Mouse (Mus musculus): ENCODE data around the gene Gfm1. TPM values are rescaled to one million over a fixed set of nuclear protein-coding genes. Genes with fewer than 3 reads are reported as not detected.
A peak's percentile ranks its signal among the peaks of the same experiment; 100 is the strongest.

Gfm1 gene
- total RNA-seq, 2 experiments from 2014 or later: 102 to 108 TPM

DNA sequence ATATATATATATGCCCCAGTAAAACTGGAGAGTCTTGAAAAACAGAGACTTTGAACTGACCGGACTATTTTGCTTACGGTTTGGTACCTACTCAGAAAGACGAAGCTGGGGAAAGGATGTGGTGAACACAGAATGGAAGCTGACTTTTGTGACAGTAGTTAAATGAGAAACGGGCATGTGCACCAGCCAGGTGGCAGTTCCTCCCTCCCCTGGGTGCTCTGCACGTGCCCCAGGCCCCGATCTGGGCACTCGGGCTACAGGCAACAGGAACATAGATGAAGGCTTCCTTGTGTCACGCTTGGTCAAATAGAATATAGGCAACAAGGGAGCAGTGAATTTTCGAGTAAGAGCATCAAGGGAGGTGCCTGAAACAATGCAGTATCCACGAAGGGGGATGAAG lies 66.4 kb downstream of the Gfm1 start:
- DNase-seq: no peak

DNA sequence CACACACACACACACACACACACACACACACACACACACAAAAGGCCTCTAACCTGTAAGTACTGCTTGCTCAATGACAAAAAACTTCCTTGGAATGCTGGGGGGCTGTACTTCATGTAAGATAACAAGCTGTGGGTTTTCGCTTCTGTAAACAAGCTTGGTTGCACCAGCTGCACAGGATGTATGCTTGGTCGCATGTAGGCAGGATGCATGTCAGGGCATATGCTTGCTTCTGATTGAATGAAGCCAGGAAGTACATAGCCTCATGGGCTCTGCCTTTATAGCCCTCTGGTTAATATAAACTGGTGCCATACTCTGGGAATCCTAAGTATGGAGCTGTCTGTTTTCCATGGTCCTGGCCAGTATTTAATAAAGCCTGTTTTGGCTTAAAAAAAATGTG lies 68.1 kb downstream of the Gfm1 start:
- no peak for DNase-seq

DNA sequence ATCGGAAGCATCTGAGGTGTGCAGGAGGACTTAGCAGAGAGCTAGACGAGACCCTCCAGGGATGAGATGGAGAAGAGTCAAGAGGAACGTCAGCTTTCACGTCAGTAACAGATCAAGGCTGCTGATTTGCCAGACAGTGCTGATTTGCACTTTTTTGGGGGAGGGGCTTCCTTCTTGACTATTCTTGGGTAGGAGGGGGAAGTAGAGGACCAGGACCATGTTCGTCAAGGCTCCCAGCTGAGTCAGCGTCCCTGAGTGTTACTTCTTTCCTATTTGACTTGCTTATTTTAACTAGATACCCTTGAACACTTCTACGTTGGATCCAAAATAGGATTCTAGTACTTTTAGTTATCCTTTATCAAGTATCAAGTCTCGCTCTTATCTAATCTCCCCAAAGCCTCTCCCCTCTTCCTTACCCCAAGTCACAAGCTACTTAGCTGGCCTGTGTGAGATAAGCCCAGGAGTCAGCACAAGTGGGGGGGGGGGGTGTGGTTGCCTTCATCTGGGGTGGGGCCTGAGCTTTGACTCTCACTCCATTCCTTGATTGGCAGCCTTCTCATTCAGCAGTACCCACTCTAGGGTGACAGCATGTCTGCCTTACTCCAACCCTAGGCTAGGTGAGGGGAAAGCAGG lies 69.0 kb downstream of the Gfm1 start:
- no peak for DNase-seq

DNA sequence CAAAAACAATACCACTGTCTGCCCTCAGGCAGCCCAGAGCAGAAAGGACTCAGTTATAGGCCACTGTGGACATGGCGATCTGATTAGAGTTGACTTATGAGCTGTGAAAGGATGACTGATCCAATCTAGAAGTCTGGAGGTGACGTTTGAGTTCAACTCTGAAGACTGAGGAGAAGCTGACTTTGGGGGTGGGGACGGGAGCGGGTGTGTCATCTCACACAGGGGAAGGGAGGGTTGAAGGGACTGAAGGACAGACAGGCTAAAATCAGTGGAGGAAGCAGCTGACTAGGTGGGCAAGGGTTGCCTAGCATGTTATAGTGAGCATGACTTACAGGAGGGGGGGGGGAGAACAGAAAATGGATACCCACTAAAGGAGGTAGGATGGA lies 69.5 kb downstream of the Gfm1 start:
- no peak for DNase-seq

DNA sequence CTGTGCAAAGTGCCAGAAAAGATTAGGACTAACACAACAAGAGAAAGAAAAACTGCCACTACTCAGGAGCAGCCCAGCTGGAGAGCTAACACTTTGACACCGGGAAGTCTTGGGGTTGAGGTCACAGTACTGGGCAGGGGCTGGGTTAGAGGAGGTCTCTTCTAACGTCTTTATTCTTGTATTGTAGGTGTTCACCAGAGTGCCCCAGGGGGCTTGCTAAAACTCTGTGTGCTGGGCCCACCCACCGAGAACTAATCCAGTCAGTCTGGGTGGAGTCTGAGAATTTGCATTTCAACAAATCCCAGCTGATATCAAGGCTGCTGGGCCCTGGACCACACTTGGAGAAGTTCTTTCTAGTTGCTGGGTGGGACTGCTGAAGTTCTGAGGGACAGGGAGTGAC lies 74.0 kb downstream of the Gfm1 start:
- DNase-seq: no peak

DNA sequence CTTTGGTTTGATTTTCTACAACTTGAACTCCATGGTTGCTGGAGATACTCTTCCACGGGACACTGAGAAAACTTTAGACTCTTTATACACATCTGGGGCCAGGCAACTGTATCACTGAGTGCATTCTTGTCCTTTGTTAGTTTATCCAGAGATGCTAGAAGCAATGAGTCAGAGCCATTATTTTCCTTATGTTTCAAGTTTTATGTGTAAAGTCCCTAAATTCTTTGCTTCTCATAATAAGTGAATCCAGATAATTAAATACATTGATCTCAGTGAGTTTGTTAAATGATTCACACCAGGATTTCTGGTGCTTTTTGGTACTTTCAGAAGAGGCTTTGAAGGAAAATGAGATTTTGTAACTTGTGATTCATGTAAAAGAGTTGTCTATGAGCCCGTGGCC lies 75.4 kb downstream of the Gfm1 start:
- no peak for DNase-seq

DNA sequence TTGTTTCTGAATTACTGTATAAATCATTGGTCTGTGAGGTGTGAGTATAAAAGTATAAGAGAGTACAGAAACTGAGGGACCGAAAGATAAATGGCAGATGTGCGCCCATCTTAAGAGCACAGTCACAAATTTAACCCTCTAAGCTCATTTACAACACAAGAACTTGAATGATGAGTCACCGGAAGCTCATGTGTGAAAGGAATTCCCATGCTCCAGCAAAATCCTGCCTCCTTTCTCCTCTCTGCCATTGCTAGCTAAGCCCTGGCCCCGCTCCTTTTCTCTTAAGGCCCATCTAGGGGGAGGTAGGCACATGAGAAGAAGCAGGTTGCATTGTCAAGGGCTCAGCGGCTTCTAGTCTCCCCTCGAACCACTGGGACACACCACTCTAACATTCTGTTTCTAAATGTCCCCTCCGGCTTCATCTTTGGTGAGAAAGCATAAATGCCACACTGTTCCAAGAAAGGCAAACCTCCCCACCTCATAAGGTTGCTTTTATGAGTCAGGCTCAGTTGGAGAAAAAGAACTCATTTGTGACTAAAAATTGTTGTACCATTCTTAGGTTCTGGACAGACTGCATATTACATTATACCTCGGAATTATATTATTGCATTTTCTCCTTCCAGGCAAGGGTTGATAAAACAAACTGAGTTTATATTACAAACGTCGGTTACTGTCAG lies 78.5 kb downstream of the Gfm1 start:
- no peak for DNase-seq

DNA sequence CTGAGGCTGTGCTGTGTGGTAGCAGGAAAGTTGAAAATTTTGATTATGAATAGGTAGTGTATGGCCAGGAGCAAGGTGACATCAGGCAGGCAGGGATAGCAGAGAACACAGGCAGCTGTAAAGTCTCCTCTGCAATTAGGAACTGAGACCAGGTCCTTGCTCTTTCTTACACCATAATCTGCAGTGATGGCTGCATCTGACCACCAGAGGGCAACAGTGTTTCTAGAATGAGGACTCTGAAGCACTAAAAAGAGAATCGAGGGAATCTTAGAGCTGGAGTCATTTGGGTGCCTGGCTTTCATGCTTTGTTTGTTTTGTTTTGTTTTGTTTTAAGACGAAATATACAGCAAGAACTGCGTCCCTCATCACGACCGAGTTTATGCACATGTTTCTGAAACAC lies 82.9 kb downstream of the Gfm1 start:
- DNase-seq: peak; percentile 79 to 80

DNA sequence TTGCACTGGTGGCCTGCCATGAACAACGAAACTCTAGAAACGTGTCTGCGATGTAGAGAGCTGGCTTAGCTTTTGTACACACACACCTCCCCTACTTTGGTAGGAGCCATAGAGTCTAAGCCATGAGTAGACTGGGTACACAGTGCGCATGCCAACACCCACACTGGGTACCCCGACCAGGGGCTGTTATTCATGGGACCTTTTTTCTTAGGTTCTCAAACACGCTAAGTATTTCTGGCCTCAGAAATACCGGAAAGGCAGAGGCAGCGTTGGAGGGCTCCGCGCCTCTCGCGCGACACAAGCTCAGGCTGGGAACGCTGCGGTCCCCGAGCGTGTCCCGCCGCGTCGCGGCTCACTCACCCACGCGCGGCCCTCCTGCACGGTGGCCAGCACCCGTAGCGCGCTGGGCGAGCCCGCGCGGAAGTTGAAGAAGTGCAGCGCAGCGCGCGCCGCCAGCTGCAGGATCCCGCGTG lies 84.9 kb downstream of the Gfm1 start:
- peak in 1 of 2 experiments; percentile 26 for DNase-seq

DNA sequence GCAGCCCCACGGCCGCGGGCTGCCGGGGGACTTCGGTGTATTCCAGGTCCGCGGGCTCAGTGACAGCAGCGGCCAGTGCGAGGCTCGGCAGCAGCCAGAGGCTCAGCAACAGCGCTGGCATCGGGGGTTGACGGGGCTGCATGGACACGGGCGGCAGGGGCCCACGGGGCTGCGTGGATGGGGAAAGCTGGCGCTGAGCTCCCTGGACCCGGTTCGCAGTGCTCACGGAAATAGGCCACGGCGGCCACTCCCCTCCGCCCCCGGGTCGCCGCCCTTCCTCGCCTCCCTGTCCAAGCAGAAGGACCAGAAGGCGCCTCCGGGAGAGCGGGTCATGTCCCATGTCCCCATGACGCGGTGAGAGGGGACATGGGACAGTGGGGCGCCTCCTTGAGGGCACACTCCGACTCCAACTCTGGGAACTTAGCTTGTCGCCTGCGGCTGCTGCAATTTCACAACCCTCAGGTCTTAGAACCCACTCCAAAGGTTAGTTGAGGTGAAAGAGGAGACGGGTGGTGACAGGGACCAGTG lies 85.4 kb downstream of the Gfm1 start, which contains the start of gene Rarres1:
Gene Rarres1 (minus strand): TSS at position 250 of the 528 bp plus-strand sequence.
- DNase-seq: peak; percentile 27 to 44

DNA sequence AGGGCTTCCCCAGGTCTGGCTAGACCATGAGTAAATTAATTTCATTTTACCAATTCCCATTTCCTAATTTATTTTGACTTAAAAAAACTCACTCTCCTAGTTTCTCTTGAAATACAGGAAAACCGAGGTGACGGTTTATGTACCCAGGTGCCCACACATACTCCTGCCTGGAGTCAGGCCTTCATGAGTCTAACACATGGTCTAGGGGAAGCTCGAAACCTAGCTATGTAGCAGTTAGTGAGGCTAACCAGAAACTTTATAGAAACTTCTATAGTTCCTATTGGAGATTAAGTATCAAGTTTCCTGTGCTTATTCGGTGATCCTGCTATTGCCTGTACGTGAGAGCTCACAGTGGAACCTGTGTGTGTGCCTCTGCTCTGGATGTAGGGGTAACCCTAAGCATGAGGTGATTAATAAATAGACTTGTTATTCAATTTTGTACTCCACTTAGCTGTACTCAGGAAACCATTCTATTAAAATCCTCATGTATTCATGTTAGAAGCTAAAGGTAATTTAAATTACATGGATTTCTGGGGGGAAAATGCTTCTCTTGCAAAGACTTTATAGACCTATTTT lies 90.8 kb downstream of the Gfm1 start:
- no peak for DNase-seq

DNA sequence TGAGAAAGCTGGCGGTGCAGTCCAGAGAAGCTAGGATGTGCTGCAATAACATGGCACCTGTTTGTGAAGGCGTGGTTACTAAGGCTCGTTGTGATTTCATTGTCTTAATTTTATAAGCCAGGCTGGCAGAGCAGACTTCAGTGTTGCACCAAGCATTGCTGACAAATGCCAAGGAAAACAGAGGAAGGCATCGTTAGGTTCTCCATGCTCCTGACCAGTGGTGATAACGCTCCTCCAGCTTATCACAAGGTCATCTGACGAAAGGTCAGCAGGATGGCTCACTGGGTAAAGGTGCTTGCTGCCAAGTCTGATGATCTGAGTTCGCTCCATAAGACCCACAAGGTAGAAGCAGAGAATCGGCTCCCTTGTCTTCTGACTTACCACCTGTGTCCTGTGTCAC lies 92.8 kb downstream of the Gfm1 start:
- DNase-seq: peak; percentile 10 to 19

DNA sequence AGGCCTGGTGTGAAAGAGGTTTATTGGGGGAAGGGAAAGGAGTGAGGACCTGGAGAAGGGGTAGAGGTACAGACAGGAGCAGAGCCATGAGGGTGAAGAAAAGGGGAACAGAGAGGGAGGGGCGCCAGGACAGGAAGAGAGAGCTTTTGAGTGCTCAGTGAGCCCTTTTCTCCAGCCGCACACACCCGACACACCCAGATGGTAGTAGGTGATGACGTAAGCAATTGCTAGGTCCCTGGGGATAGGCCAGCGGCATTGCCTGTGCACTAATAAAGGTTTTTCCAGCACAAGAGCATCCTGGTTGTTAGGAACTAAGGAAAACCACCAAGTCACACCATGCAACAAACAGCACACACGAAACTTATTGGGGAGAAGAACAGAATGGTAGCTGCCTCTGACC lies 94.9 kb downstream of the Gfm1 start:
- no peak for DNase-seq

Other genes starting within 250 kb of the Gfm1 start
- gene Mlf1, start 56.0 kb upstream of the Gfm1 start, total RNA-seq (2021): 1 to 10 TPM; 5.3 to 8.6 TPM
- not detected for gene Gm17402, start 54.9 kb upstream of the Gfm1 start, total RNA-seq (2021)
- gene Lxn, start 33.8 kb downstream of the Gfm1 start, total RNA-seq (2021): 10 to 100 TPM in 1 of 2 experiments, 1 to 10 TPM in 1; 7.1 to 15.8 TPM
- gene Rarres1, start 85.4 kb downstream of the Gfm1 start, total RNA-seq (2021): 1 to 10 TPM in 1 of 2 experiments, under 1 TPM in 1; 0.26 to 1.1 TPM
- 10 to 100 TPM; 54.1 to 78.3 TPM for gene Mfsd1, start 152.6 kb downstream of the Gfm1 start, total RNA-seq (2021)